ENCODE assay signal across 8 mouse cellular contexts in the genomic region with DNA sequence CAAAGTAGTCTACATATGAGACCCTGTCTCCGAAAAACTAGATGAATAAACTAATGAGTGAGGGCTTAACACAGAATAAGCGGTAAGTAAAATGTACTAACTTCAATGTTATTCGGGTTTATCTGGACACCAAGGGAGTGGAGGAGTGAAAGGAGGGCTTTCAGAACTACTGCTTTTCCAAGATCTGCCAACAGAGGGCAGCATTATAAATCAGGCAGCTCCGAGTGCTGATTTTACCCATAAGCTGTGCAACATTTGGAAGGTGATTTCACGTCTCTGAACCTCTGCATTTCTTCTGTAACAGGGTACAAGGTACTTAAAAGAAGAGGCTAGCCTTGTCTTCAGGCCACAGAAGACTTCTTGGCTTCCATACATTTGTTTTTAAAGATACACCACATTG.
DNase-seq lines count a peak whose midpoint lies in the region; ATAC-seq and TF ChIP-seq lines count a peak whose summit lies in the region.

No protein-coding gene starts in this region.

- H3K36me3 ChIP-seq in liver, embryonic 14.5 days (replicated peaks; ENCODE audit: control insufficient read depth, insufficient read depth, low read depth): no peaks in the 10 kb centered on the region
- no peaks in the 10 kb centered on the region for H3K36me3 ChIP-seq in splenic B cell, adult 2 months (ENCODE audit: control insufficient read depth, insufficient read depth, low read length, poor library complexity, severe bottlenecking)
- no peaks in the 10 kb centered on the region for H3K36me3 ChIP-seq in midbrain, embryonic 16.5 days (ENCODE audit: control insufficient read depth, insufficient read depth, low read length)

- H3K27ac ChIP-seq in liver, embryonic 14.5 days: no peak overlapping the region
- no peak overlapping the region for H3K27ac ChIP-seq in midbrain, embryonic 16.5 days (ENCODE audit: low read length)

- TF ChIP-seq EP300 in liver, embryonic 14.5 days (IDR thresholded peaks at IDR 0.05; ENCODE audit: low read depth): no peak

- peak; percentile 34; the same call in 1 of the 2 replicates for TF ChIP-seq CTCF in liver, embryonic 14.5 days (IDR thresholded peaks at IDR 0.05; ENCODE audit: low read depth)

- no peaks in the 10 kb centered on the region for H3K27me3 ChIP-seq in liver, embryonic 14.5 days (ENCODE audit: control insufficient read depth, insufficient read depth, low read length)
- H3K27me3 ChIP-seq in splenic B cell, adult 2 months (ENCODE audit: control insufficient read depth, insufficient read depth, low read length, poor library complexity, severe bottlenecking): no peaks in the 10 kb centered on the region
- H3K27me3 ChIP-seq in midbrain, embryonic 16.5 days (ENCODE audit: control insufficient read depth, insufficient read depth, low read depth, low read length): no peaks in the 10 kb centered on the region

- DNase-seq in embryo, embryonic 9.5 days (ENCODE audit: extremely low spot score): peak; percentile 12
- no peak for DNase-seq in embryo, embryonic 10 days (ENCODE audit: low spot score)
- no peak for DNase-seq in liver, embryonic 14.5 days (ENCODE audit: low read depth in 3 of 3, low spot score in 3 of 3)
- DNase-seq in liver: no peak
- peak; percentile 40 for DNase-seq in cerebellum, adult 9-10 months
- peak; percentile 38 for DNase-seq in splenic B cell, adult 2 months (ENCODE audit: low read depth, low spot score)
- DNase-seq in left cerebral cortex, adult 8-10 months (ENCODE audit: low spot score in 2 of 2): no peak

- no peak overlapping the region for H3K4me3 ChIP-seq in liver, embryonic 14.5 days (ENCODE audit: insufficient read depth in 1 of 2, low read depth in 2 of 2, low read length in 2 of 2)
- H3K4me3 ChIP-seq in midbrain, embryonic 16.5 days (ENCODE audit: low read depth, low read length): no peak overlapping the region

- no peaks in the 10 kb centered on the region for H3K9me3 ChIP-seq in liver, embryonic 14.5 days (ENCODE audit: control insufficient read depth, low read length)
- H3K9me3 ChIP-seq in midbrain, embryonic 16.5 days (replicated peaks; ENCODE audit: control insufficient read depth, low read length, poor library complexity, severe bottlenecking): peaks cover 2% of the 10 kb centered on the region; the same call in 1 of the 2 replicates

- no peak for ATAC-seq in liver, embryonic 14.5 days (ENCODE audit: insufficient read depth)
- no peak for ATAC-seq in midbrain, embryonic 16.5 days

- H3K4me1 ChIP-seq in liver, embryonic 14.5 days (replicated peaks; ENCODE audit: control insufficient read depth in 2 of 2, insufficient read depth in 2 of 2, low read length in 1 of 2): no peaks in the 10 kb centered on the region
- no peaks in the 10 kb centered on the region for H3K4me1 ChIP-seq in midbrain, embryonic 16.5 days (ENCODE audit: control insufficient read depth, insufficient read depth, low read length)

- 49% methylated on average over 5 of the region's 5 CpGs for WGBS in liver, embryonic 14.5 days (ENCODE audit: insufficient replicate concordance)
- 75% methylated on average over 5 of the region's 5 CpGs for WGBS in midbrain, embryonic 16.5 days

- H3K4me2 ChIP-seq in liver, embryonic 14.5 days (ENCODE audit: low read depth): no peak overlapping the region
- no peak overlapping the region for H3K4me2 ChIP-seq in midbrain, embryonic 16.5 days (ENCODE audit: low read length)

- H3K9ac ChIP-seq in liver, embryonic 14.5 days (replicated peaks): no peak overlapping the region
- no peak overlapping the region for H3K9ac ChIP-seq in midbrain, embryonic 16.5 days (ENCODE audit: low read depth, low read length)

Comparison
In these comparisons a context has a peak if more than half of its experiments do, and no peak if none do; other contexts are left out.
1. DNase-seq: peak in embryo, embryonic 9.5 days (single experiment), cerebellum, adult 9-10 months (single experiment) and splenic B cell, adult 2 months (single experiment); none in embryo, embryonic 10 days (single experiment), liver, embryonic 14.5 days (0 of 3), liver (single experiment) and left cerebral cortex, adult 8-10 months (0 of 2).